Mouse (Mus musculus): ENCODE measurements around the gene Mknk2.

DNA sequence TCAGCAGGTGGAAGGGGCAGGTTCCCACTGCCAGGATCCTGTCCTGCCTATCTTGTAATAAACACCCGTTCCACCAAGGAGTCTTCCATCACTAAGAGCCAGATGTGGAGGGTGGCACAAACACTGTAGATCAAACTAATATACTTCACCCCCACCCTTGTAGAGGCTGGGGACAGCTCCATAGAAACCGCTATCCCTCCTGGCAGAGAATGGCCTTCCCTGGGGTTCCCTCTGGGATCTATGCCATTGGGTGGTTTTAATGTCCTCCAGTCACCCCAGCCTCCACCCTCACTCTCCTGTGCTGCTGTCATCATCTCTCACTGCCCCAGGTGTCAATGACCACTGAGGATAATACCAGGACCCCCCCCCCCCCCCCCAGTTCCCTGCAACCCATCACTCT lies 7.4 kb downstream of the Mknk2 start:
- no peak for TF ChIP-seq CTCF (IDR thresholded peaks at IDR 0.05; ENCODE audit: low read depth)
- no peak for TF ChIP-seq EP300 (IDR thresholded peaks at IDR 0.05; ENCODE audit: low read depth)
